Mouse (Mus musculus) heart, adult 9 months (tissue): ENCODE results near the gene Dtd1.

Source experiments
- DNase-seq, 2 experiments: peaks; one replicate each; pipeline ENCODE4 v3.0.0; 2022; ENCODE audit warnings: low spot score in 2 of 2

The Dtd1 gene

GRCm38 (mm10) chr2:144715211-144715768 is 115.6 kb downstream of the Dtd1 start:
- no peak for DNase-seq

DNA sequence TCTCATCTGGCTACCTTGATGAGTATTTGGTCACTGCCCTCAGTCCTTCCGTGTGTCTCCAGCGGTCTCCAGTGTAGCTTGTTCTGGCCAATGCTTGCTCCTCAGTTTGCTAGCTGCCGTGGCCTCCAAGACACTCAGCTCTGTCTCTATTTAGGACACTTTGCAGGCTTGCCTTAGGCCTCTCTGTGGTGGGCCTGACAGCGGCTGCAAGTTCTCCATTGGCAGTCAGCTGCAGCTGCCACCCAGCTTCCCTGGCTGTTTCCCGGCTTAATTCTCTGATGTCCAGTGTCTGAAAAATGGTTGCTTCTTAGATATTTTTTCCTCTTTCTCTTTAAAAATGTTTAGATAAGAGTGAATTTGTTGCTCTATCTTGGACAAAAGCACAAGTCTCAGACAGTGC is 116.6 kb downstream of the Dtd1 start:
- DNase-seq: no peak

DNA sequence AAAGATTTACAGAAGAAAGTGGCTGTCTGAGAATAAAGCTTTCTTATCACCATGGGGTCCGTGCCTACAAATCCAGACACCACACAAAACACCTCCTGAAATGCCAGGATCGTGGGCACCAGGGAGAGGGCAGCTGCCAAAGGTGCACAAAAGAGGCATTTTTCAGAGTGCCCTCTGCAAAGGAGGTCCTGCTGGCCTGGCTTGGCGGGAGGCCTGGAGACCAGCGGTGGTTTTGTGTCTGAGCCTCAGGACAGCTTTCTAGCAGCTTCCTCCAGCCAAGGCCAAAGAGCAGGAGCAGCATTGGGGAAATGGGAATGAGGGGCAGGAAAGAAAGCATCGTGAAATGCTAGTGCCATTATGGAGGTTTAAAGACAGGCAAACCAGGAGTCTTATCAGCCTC is 118.6 kb downstream of the Dtd1 start:
- no peak for DNase-seq

DNA sequence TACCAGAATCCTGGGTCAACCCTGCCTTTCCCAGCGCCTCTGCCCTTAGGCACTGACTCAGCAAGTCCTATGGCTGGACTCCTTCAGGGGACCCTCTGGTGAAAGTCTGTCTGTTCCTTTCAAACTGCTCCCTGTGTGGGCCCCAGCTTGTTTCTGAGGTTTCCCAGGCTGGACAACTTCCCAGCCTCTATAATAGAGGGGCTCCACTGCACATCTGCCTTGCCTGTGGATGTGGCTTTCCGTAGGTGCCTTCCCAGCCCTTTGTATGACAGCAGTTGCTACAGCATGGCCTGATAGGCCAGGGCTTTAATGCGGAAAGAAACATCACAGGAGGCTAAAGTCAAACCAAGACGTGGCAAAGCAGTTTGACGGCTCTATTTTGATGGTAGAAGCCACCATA is 119.6 kb downstream of the Dtd1 start:
- DNase-seq: no peak

DNA sequence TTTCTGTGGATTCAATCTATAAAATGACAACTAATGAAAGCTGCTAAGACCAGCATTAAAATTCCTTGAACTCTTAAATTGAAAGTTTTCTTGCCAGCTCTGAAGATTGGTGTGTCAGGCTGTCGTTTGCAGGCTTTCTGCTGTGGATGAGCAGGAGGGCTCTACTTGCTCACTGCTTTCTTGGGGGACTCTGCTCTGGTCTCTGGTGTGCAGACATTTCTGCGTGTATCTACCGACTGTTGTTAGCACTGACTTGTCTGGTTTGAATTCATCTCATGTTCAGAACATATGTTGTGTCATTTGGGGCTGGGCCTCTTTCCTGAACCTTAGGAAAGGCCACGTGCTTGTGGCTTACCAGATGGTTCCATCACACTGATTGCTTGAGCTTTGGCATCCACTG is 120.0 kb downstream of the Dtd1 start:
- DNase-seq: no peak

DNA sequence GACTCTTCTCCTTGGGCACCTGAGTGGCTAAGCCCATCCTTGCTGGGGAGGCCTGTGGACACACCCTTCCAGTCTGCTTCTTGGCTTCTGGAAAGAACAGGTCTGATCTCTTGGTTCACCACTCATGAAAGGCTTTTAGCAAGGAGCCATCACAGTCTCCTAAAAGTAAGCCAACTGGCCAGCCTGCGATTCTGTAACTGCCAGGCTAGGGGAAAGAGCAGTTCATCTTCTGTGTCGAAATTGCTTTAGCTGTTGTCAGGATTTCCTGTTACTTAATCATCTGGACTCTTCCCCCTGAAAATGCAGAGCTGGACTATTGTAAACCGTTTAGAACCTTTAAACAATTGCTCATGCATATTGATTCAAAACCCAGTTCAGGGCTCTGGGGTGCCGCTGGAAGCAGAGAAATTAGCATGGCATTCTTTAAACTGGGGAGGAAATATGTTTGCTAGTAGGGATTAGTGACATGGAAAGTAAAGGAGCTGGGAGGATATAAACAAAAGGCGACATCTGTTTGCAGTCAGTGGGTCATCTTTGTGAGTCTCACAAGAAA is 120.8 kb downstream of the Dtd1 start:
- DNase-seq: peak in 1 of 2 experiments; percentile 35

DNA sequence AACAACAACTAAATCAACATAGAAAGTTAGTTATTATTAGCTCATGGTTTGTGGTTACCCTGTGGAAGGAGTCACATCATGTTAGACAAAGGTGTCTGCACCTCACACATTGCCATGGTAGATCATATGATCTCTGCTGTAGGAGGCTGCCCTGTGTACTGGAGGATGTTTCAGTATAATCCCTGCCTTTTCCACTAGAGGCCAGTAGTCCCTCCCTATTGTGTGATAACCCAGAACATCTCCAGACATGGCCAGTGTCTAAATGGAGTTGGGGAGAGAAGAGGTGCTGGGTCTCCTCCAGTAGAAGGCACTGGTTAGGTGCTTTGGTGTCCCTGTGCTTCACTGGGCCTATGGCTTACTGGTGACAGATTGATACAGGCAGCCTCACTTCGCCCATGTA is 125.0 kb downstream of the Dtd1 start:
- no peak for DNase-seq

- DNase-seq: peak in 1 of 2 experiments; percentile 37
Measured at GRCm38 (mm10) chr2:144727136-144727535, 127.4 kb downstream of the Dtd1 start.

GRCm38 (mm10) chr2:144729776-144730175 is 130.1 kb downstream of the Dtd1 start:
- no peak for DNase-seq

DNA sequence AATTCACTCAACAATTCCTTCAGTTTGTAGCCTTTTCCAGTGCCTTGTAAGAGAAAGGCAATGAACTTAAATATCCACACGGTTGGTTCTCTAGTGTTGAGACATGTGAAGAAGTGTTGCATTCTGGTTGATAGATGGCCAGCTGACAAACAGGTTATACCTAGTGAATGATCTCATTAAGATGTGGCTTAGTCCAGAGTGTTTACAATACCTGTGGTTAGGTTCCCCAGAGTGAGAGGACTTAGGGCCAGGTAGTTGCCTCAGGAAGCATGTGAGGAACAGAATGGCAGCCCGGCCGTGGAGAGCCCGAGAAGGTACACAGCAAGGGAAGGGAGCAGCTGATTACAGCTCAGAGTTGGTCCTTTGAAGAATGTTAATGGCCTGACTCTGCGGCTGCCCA is 138.5 kb downstream of the Dtd1 start:
- DNase-seq: no peak

- DNase-seq: peak; percentile 64 to 66
Measured at GRCm38 (mm10) chr2:144738576-144738975, 138.9 kb downstream of the Dtd1 start.

DNA sequence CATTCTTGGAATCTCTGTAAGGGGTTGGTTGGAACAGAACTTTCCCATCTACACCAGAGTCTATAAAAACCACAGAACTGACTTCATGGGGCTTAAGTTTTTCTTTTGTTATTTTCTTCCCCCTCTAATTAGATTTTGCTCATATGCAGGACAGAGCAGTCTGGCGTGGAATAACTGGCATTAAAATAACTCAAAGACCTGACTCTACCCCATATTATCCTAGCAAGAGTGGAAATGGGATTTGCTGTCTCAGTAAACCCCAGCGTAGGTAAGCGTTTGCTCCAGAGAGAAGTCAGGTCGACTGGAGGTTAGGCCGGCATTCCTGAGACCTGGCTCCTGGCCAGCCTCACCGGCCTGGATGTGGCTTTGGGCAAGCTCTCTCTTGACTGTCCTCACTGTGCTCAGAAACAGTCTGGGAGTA is 140.9 kb downstream of the Dtd1 start:
- DNase-seq: peak in 1 of 2 experiments; percentile 25

DNA sequence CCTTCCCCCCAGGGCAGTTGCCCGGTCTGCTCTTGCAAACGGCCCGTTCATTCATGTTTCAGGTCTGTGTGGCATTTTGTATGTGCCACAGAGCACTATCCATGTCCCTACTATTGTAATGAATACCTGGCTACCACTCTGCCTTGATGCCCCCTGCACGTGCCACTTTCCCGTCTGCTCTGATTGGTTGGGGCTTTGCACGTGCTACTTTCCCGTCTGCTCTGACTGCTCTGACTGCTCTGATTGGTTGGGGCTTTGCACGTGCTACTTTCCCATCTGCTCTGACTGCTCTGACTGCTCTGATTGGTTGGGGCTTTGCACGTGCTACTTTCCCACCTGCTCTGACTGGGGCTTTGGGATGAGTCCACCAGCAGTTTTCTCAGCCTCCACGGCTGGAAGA is 142.3 kb downstream of the Dtd1 start:
- DNase-seq: no peak

GRCm38 (mm10) chr2:144743316-144743715 is 143.6 kb downstream of the Dtd1 start:
- no peak for DNase-seq

DNA sequence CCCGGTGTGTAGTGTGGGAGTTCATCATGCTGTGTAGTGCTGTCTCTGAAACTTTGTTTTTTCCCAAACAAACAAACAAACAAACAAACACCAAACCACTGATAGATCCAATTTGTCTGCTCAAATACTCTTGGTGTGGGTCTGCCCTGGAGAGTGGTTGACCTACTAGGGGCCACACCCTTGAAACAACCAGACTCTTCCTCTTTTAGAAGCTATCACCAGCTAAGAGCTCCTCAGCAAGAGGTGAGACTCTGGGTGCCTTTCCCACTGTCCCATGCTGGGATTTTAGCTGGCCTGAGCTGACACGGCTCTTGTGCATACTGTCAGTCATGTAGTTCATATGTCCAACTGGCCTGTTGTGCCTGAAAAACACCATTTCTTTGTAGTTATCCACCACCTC is 145.6 kb downstream of the Dtd1 start:
- no peak for DNase-seq

DNA sequence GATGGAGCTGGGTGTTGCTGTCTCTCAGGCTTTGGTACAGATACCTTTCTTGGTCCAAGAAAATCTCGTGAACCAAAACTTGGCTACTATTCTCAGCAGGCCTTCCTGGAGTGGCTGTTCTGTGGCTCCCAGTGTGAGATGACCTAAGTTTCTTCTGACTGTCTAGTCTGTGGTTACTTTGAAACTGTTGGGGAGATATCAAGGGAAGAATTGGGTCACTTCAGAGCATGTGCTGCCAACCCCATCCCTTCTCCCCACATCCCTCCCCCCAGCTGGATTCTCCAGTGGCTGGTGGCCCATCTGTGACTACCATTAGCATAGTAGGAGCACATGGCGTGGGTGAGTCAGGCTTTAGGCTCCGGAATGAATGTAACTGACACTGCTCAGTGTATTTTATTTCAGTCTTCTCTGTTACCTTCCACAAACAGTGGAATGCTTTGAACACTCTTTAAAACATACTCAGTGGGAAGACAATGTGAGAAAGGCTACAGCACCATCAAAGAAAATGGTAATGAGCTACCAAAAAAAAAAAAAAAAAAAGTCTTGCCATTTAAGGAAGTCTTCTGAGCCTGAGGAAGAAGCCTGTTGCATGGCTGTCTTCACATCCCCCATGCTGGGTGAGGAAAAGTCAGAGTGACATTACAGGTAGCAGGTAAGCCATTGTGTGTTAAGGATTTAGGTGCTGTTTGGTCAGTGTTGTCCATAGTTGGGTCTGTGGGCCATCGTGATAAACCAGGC is 146.5 kb downstream of the Dtd1 start:
- peak; percentile 28 to 32 for DNase-seq

- no peak for DNase-seq
Measured at GRCm38 (mm10) chr2:144753604-144754003, 153.9 kb downstream of the Dtd1 start.

DNA sequence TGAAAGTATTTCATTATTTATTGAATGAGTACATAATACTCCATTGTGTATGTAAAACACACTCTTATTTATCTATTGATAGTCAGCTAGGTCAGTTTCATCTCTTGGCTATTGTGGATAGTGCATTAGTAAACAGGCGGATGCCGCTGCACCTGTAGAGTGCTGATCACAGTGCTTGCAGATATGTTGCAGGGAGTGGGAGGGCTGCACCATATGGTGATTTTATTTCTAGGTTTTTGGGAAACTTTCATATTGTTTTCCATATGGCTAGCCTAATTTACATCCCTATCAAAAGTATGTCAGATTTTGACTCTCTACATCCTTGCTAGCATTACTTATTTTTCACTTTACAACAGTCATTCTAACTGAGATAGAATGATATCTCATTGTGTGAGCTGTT is 155.3 kb downstream of the Dtd1 start:
- no peak for DNase-seq

- DNase-seq: no peak
Measured at GRCm38 (mm10) chr2:144760666-144761065, 161.0 kb downstream of the Dtd1 start.

- no peak for DNase-seq
Measured at GRCm38 (mm10) chr2:144763706-144764105, 164.0 kb downstream of the Dtd1 start.

GRCm38 (mm10) chr2:144764116-144764788 is 164.6 kb downstream of the Dtd1 start:
- DNase-seq: no peak

DNA sequence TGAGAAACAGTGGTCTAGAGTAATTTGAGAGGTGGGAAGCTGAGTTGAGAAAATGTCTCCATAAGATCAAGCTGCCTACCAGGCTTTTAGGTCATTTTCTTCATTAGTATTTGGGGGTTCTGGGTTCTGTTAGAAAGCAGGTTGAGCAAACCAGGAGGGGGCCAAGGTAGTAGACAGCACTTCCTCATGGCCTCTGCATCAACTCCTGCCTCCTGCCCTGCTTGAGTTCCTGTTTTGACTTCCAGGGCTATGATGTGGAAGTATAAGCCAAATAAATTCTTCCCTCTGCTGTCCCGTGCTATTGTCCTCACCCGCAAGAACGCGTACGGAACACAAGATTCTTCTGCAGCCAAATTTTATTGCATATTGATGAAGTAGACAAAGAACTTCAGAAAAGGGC is 165.5 kb downstream of the Dtd1 start:
- DNase-seq: no peak
